Mouse (Mus musculus): ENCODE data around the gene Ntrk2. TPM values are rescaled to one million over a fixed set of nuclear protein-coding genes. Genes with fewer than 3 reads are reported as not detected.

The Ntrk2 gene
- polyA plus RNA-seq, 2 experiments, result 0.04 to 0.07 TPM

DNA sequence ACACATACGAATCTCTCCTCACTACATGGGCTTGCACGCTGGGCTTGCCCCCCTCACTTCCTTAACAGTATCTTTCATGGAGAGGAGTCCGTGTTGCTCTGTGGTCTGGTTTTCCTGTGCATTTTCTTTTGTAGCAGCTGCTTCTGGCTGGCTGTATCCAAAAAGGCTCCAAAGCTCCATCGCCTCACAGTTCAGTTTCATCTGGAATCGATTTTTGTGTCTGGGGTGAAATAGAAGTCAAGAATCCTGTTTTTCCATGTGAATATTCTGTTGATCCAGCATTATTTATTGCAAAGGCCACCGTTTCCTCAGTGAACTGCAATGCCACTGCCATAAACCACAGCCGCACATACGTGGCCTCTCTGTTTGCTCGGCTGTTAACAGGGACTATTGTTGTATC lies 370.6 kb downstream of the Ntrk2 start:
- 61% methylated on average over 9 of the region's 9 CpGs for WGBS (ENCODE audit: insufficient replicate concordance)
- no peak overlapping the region for H3K27ac ChIP-seq
- H3K9ac ChIP-seq (replicated peaks), result no peak overlapping the region
- H3K27me3 ChIP-seq (ENCODE audit: control insufficient read depth, insufficient read depth, low read length), result no peaks in the 10 kb centered on the region
- no peak overlapping the region for H3K4me2 ChIP-seq (ENCODE audit: low read depth)
- DNase-seq (ENCODE audit: low read depth in 3 of 3, low spot score in 3 of 3) (no peak), ATAC-seq (ENCODE audit: insufficient read depth) (no peak)
- no peak overlapping the region for H3K4me3 ChIP-seq (ENCODE audit: insufficient read depth in 1 of 2, low read depth in 2 of 2, low read length in 2 of 2)
- no peaks in the 10 kb centered on the region for H3K36me3 ChIP-seq (replicated peaks; ENCODE audit: control insufficient read depth, insufficient read depth, low read depth)
- no peaks in the 10 kb centered on the region for H3K4me1 ChIP-seq (replicated peaks; ENCODE audit: control insufficient read depth in 2 of 2, insufficient read depth in 2 of 2, low read length in 1 of 2)
- TF ChIP-seq CTCF (IDR thresholded peaks at IDR 0.05; ENCODE audit: low read depth) (no peak), EP300 (IDR thresholded peaks at IDR 0.05; ENCODE audit: low read depth) (no peak)
- no peaks in the 10 kb centered on the region for H3K9me3 ChIP-seq (ENCODE audit: control insufficient read depth, low read length)

- TF ChIP-seq CTCF (IDR thresholded peaks at IDR 0.05; ENCODE audit: low read depth), result no peak
- TF ChIP-seq EP300 (IDR thresholded peaks at IDR 0.05; ENCODE audit: low read depth), result no peak
- Histone ChIP-seq H3K9me3 (ENCODE audit: control insufficient read depth, low read length) (no peaks in the 10 kb centered on the region), H3K27ac (no peak overlapping the region), H3K4me1 (replicated peaks; ENCODE audit: control insufficient read depth in 2 of 2, insufficient read depth in 2 of 2, low read length in 1 of 2) (no peaks in the 10 kb centered on the region), H3K27me3 (ENCODE audit: control insufficient read depth, insufficient read depth, low read length) (no peaks in the 10 kb centered on the region), H3K4me2 (ENCODE audit: low read depth) (no peak overlapping the region), H3K36me3 (replicated peaks; ENCODE audit: control insufficient read depth, insufficient read depth, low read depth) (no peaks in the 10 kb centered on the region), H3K4me3 (ENCODE audit: insufficient read depth in 1 of 2, low read depth in 2 of 2, low read length in 2 of 2) (no peak overlapping the region), H3K9ac (replicated peaks) (no peak overlapping the region)
- DNase-seq (ENCODE audit: low read depth in 3 of 3, low spot score in 3 of 3), result no peak
- 69% methylated on average over 4 of the region's 4 CpGs for WGBS (ENCODE audit: insufficient replicate concordance)
- ATAC-seq (ENCODE audit: insufficient read depth), result no peak
Observed at GRCm38 (mm10) chr13:59179986-59180385, 373.6 kb downstream of the Ntrk2 start.

DNA sequence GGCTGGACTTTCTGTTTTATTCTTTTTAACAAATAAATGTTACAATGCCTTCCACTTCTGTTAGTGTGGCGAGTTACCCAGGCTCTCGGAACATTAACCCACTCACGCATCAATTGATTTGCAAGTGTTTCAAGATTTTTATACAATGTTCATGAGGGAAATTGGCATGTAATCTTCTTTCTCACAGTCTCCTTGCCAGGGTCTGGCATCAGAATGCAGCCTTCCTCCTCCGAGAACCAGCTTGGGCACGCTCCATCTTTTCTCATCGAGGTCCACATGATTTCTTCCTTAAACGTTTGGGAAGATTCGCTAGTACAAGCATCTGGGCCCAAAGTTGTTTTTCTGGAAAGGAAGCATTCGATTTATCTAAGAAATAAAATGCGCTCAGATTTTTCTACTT lies 374.4 kb downstream of the Ntrk2 start:
- 72% methylated on average over 10 of the region's 10 CpGs for WGBS (ENCODE audit: insufficient replicate concordance)
- Histone ChIP-seq H3K27ac (no peak overlapping the region), H3K9me3 (ENCODE audit: control insufficient read depth, low read length) (no peaks in the 10 kb centered on the region)

DNA sequence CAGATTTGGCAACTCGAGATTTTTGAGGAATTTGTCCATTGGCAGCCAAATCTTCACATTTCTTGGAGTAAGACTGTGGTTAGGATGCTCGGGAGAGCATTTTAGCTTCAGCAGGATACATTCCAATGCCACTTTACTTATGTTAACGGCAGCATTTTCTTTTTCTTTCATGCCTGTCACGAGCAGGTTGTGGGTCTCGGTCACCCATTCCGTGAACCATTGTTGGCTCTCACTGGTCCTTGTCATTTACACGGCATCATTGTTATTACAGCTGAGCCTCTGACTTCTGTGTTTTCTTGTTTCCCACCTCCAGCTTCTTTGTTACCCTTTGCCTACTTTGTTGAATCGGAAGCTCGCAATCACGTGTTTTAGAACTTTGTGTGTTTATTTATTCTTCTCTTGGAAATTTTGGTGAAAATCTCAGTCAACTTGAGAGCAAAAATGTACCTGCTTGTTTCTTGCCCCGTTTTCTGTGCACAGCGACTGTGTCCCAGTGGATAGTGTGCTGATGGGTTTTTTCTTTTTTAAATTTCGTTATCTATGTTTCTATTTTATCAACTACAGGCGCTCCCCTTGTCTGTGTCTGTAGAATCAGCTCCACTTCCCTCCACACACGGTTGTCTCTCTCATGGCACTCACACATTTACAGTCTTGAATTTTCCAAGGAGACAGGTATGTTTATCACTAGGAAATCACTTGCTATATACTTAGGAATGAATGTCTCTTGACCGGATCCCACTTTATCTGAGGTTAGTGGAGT lies 375.0 kb downstream of the Ntrk2 start:
- ATAC-seq (ENCODE audit: insufficient read depth) (no peak), DNase-seq (ENCODE audit: low read depth in 3 of 3, low spot score in 3 of 3) (no peak)
- no peak overlapping the region for H3K4me3 ChIP-seq (ENCODE audit: insufficient read depth in 1 of 2, low read depth in 2 of 2, low read length in 2 of 2)
- no peaks in the 10 kb centered on the region for H3K27me3 ChIP-seq (ENCODE audit: control insufficient read depth, insufficient read depth, low read length)
- 55% methylated on average over 16 of the region's 16 CpGs for WGBS (ENCODE audit: insufficient replicate concordance)
- TF ChIP-seq CTCF (IDR thresholded peaks at IDR 0.05; ENCODE audit: low read depth) (no peak), EP300 (IDR thresholded peaks at IDR 0.05; ENCODE audit: low read depth) (no peak)
- H3K27ac ChIP-seq, result no peak overlapping the region
- H3K4me2 ChIP-seq (ENCODE audit: low read depth), result no peak overlapping the region
- H3K9me3 ChIP-seq (ENCODE audit: control insufficient read depth, low read length), result no peaks in the 10 kb centered on the region
- H3K36me3 ChIP-seq (replicated peaks; ENCODE audit: control insufficient read depth, insufficient read depth, low read depth), result no peaks in the 10 kb centered on the region
- no peak overlapping the region for H3K9ac ChIP-seq (replicated peaks)
- no peaks in the 10 kb centered on the region for H3K4me1 ChIP-seq (replicated peaks; ENCODE audit: control insufficient read depth in 2 of 2, insufficient read depth in 2 of 2, low read length in 1 of 2)

More for the DNA sequence above, 374.4 kb downstream of the Ntrk2 start:
- no peaks in the 10 kb centered on the region for H3K36me3 ChIP-seq (replicated peaks; ENCODE audit: control insufficient read depth, insufficient read depth, low read depth)
- no peak overlapping the region for H3K4me2 ChIP-seq (ENCODE audit: low read depth)
- no peak overlapping the region for H3K9ac ChIP-seq (replicated peaks)
- H3K4me1 ChIP-seq (replicated peaks; ENCODE audit: control insufficient read depth in 2 of 2, insufficient read depth in 2 of 2, low read length in 1 of 2), result no peaks in the 10 kb centered on the region
- H3K4me3 ChIP-seq (ENCODE audit: insufficient read depth in 1 of 2, low read depth in 2 of 2, low read length in 2 of 2), result no peak overlapping the region
- ATAC-seq (ENCODE audit: insufficient read depth), result no peak
- TF ChIP-seq CTCF (IDR thresholded peaks at IDR 0.05; ENCODE audit: low read depth) (no peak), EP300 (IDR thresholded peaks at IDR 0.05; ENCODE audit: low read depth) (no peak)
- DNase-seq (ENCODE audit: low read depth in 3 of 3, low spot score in 3 of 3), result no peak
- no peaks in the 10 kb centered on the region for H3K27me3 ChIP-seq (ENCODE audit: control insufficient read depth, insufficient read depth, low read length)

DNA sequence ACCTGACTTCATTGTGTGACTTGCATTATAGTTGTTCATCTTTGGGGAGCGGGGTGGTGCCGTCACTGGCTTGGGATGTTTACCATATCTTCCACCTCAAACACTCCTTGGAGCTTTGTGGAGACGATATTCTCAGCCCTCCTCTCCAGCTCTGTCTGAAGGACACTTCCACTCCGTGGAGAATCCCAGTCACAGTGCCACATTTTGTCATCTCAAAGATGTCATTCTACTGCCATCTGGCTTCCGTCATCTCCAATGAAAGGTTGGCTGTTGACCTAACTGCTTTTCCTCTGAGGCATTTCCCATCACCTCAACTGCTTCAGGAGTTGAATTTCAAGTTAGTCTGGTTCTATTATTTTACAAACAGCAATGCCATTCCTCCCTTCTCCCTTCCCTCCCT lies 376.3 kb downstream of the Ntrk2 start:
- 51% methylated on average over 5 of the region's 5 CpGs for WGBS (ENCODE audit: insufficient replicate concordance)
- Histone ChIP-seq H3K27ac (no peak overlapping the region), H3K9ac (replicated peaks) (no peak overlapping the region), H3K27me3 (ENCODE audit: control insufficient read depth, insufficient read depth, low read length) (no peaks in the 10 kb centered on the region), H3K36me3 (replicated peaks; ENCODE audit: control insufficient read depth, insufficient read depth, low read depth) (no peaks in the 10 kb centered on the region), H3K4me2 (ENCODE audit: low read depth) (no peak overlapping the region), H3K9me3 (ENCODE audit: control insufficient read depth, low read length) (no peaks in the 10 kb centered on the region), H3K4me1 (replicated peaks; ENCODE audit: control insufficient read depth in 2 of 2, insufficient read depth in 2 of 2, low read length in 1 of 2) (no peaks in the 10 kb centered on the region), H3K4me3 (ENCODE audit: insufficient read depth in 1 of 2, low read depth in 2 of 2, low read length in 2 of 2) (no peak overlapping the region)
- ATAC-seq (ENCODE audit: insufficient read depth) (no peak), DNase-seq (ENCODE audit: low read depth in 3 of 3, low spot score in 3 of 3) (no peak)
- TF ChIP-seq EP300 (IDR thresholded peaks at IDR 0.05; ENCODE audit: low read depth) (no peak), CTCF (IDR thresholded peaks at IDR 0.05; ENCODE audit: low read depth) (no peak)

Other genes with a start within 250 kb of the Ntrk2 start
- 0.01 TPM in 1 of 2 replicates, not detected in the other for gene Slc28a3, start 195.7 kb upstream of the Ntrk2 start, polyA plus RNA-seq (2012; rRNA removed)
- gene Slc28a3, start 195.7 kb upstream of the Ntrk2 start, polyA plus RNA-seq (2014; fragmentation: Nextera tagmentation; extraction: Ambion mirVana), result not detected in 2 replicates